Mouse (Mus musculus) intestine, embryonic 15.5 days (tissue): ENCODE measurements around the gene Zc3h7b. TPM values are rescaled to one million over a fixed set of nuclear protein-coding genes. Genes with fewer than 3 reads are reported as not detected.

Source experiments
- ATAC-seq: fragments of 200-750 bp; cut with Nextera tagmentation; 2 replicates; pipeline ENCODE4 v1.8.0; 2017; ENCODE audit warnings: moderate TSS enrichment, moderate library complexity
- H3K27ac ChIP-seq: fragments of 300-500 bp; sonication (generic); 2 replicates; pipeline ENCODE4 v1.5.1; 2015; ENCODE audit warnings: mild to moderate bottlenecking, inconsistent platforms
- H3K27me3 ChIP-seq: fragments of 300-500 bp; sonication (generic); replicated peaks from 2 replicates; pipeline ENCODE4 v1.6.1; 2015; ENCODE audit warnings: inconsistent platforms
- H3K36me3 ChIP-seq: fragments of 300-500 bp; sonication (generic); 2 replicates; pipeline ENCODE4 v1.6.1; 2015; ENCODE audit warnings: inconsistent platforms
- H3K4me1 ChIP-seq: fragments of 300-500 bp; sonication (generic); replicated peaks from 2 replicates; pipeline ENCODE4 v1.6.1; 2015; ENCODE audit warnings: inconsistent platforms
- H3K4me2 ChIP-seq: fragments of 300-500 bp; sonication (generic); replicated peaks from 2 replicates; pipeline ENCODE4 v1.6.1; 2015; ENCODE audit warnings: mild to moderate bottlenecking, inconsistent platforms
- H3K4me3 ChIP-seq: fragments of 300-500 bp; sonication (generic); replicated peaks from 2 replicates; pipeline ENCODE4 v1.5.1; 2015; ENCODE audit warnings: inconsistent platforms
- H3K9ac ChIP-seq: fragments of 300-500 bp; sonication (generic); 2 replicates; pipeline ENCODE4 v1.6.1; 2015; ENCODE audit warnings: inconsistent platforms
- H3K9me3 ChIP-seq: fragments of 300-500 bp; sonication (generic); 2 replicates; pipeline ENCODE4 v1.6.1; 2016; ENCODE audit warnings: inconsistent platforms
- WGBS: fragments of 180-500 bp; shearing (Covaris S2); methylation state at CpG from one replicate; pipeline ENCODE4 v1.1.7; 2015; 5-methylcytosine and 5-hydroxymethylcytosine counted together
- polyA plus RNA-seq: library from polyadenylated mRNA; unstranded; fragments of >200 nt; fragmentation: Nextera tagmentation; extraction: Ambion mirVana; gene quantifications from 2 replicates; pipeline ENCODE4 v1.2.1, GENCODE M21; 2015

Zc3h7b gene
- polyA plus RNA-seq, 1 experiment from 2014 or later = 16.8 TPM

DNA sequence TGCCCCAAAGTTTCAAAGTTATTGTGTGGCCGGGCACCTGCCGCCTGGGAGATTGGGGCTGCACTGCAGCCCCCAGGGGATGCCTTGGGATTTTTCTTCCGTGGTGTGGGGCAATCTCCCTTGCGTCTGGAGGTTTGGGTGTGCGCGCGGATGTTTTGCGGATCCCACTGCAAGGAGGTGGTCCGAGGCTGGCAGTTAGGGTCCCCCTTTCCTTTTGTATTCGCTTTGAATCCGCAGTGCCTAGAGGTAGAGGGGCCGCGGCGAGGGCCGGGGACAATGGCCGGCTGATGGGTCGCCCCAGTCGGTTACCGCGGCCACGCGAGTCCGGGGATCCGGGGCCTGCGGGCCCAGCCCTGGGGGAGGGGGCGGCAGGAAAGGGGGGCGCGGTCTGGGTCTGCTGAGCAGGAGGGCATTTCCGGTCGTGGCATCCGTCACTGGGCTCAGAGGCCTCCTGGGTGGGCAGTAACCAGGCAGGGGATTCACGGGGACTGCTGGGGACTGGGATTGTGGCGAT lies 801 bp downstream of the Zc3h7b start:
- H3K36me3 ChIP-seq = no peaks in the 10 kb centered on the region
- no peaks in the 10 kb centered on the region for H3K9me3 ChIP-seq
- peak overlapping the region; percentile 94 for H3K9ac ChIP-seq
- H3K4me2 ChIP-seq = peak overlapping the region; percentile 89
- no peaks in the 10 kb centered on the region for H3K27me3 ChIP-seq
- 1% methylated on average over 33 of the region's 33 CpGs for WGBS
- peak overlapping the region; percentile 93 for H3K4me3 ChIP-seq
- ATAC-seq = peak; percentile 70
- peaks cover 10% of the 10 kb centered on the region for H3K4me1 ChIP-seq
- H3K27ac ChIP-seq = peak overlapping the region; percentile 92

GRCm38 (mm10) chr15:81749742-81750141 lies 4.9 kb downstream of the Zc3h7b start:
- Histone ChIP-seq H3K27me3 (no peaks in the 10 kb centered on the region), H3K9me3 (no peaks in the 10 kb centered on the region), H3K9ac (no peak overlapping the region), H3K4me3 (no peak overlapping the region), H3K36me3 (0 out of 2 replicates have a peak, but pooled peaks cover 4% of the 10 kb centered on the region), H3K27ac (no peak overlapping the region), H3K4me2 (no peak overlapping the region), H3K4me1 (peaks cover 7% of the 10 kb centered on the region; the same call in 1 of the 2 replicates)
- WGBS = 56% methylated on average over 14 of the region's 14 CpGs
- ATAC-seq = no peak

GRCm38 (mm10) chr15:81753669-81754068 lies 8.8 kb downstream of the Zc3h7b start:
- Histone ChIP-seq H3K36me3 (0 out of 2 replicates have a peak, but pooled peaks cover 4% of the 10 kb centered on the region), H3K9ac (no peak overlapping the region), H3K4me2 (no peak overlapping the region), H3K9me3 (no peaks in the 10 kb centered on the region), H3K4me3 (no peak overlapping the region), H3K4me1 (peaks cover 4% of the 10 kb centered on the region; the same call in 1 of the 2 replicates), H3K27me3 (no peaks in the 10 kb centered on the region), H3K27ac (no peak overlapping the region)
- 93% methylated on average over 9 of the region's 9 CpGs for WGBS
- ATAC-seq = no peak

GRCm38 (mm10) chr15:81758701-81759100 lies 13.8 kb downstream of the Zc3h7b start:
- 0 out of 2 replicates have a peak, but pooled peaks cover 3% of the 10 kb centered on the region for H3K36me3 ChIP-seq
- no peak overlapping the region for H3K27ac ChIP-seq
- ATAC-seq = no peak
- 0 out of 2 replicates have a peak, but pooled peaks cover 2% of the 10 kb centered on the region for H3K4me1 ChIP-seq
- H3K27me3 ChIP-seq = no peaks in the 10 kb centered on the region
- H3K9me3 ChIP-seq = no peaks in the 10 kb centered on the region
- H3K9ac ChIP-seq = no peak overlapping the region
- H3K4me2 ChIP-seq = no peak overlapping the region
- no peak overlapping the region for H3K4me3 ChIP-seq
- WGBS = 90% methylated on average over 5 of the region's 5 CpGs

DNA sequence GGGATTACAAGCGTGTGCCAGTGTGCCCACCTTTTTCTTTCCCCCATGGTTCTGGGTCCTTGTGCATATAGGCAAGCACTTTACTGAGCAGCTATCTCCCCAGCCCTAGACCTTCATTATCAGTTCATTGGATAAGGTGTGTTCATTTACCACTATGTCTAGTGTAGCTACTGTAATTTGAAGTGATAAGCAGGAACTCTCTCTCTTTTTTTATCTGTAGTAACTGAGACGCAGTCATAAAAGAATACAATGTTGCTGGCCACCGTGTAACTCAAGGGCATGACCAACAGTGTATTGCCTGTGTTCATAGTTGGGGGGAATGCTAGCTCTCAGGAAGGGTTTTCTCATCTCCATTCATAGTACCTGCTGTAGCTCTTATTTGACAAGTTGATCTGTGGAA lies 14.7 kb downstream of the Zc3h7b start:
- 0 out of 2 replicates have a peak, but pooled peaks cover 3% of the 10 kb centered on the region for H3K36me3 ChIP-seq
- H3K4me3 ChIP-seq = no peak overlapping the region
- no peaks in the 10 kb centered on the region for H3K27me3 ChIP-seq
- no peak for ATAC-seq
- WGBS = 78% methylated on average over 3 of the region's 3 CpGs
- H3K4me2 ChIP-seq = no peak overlapping the region
- H3K9me3 ChIP-seq = no peaks in the 10 kb centered on the region
- 0 out of 2 replicates have a peak, but pooled peaks cover 2% of the 10 kb centered on the region for H3K4me1 ChIP-seq
- H3K27ac ChIP-seq = no peak overlapping the region
- H3K9ac ChIP-seq = no peak overlapping the region

DNA sequence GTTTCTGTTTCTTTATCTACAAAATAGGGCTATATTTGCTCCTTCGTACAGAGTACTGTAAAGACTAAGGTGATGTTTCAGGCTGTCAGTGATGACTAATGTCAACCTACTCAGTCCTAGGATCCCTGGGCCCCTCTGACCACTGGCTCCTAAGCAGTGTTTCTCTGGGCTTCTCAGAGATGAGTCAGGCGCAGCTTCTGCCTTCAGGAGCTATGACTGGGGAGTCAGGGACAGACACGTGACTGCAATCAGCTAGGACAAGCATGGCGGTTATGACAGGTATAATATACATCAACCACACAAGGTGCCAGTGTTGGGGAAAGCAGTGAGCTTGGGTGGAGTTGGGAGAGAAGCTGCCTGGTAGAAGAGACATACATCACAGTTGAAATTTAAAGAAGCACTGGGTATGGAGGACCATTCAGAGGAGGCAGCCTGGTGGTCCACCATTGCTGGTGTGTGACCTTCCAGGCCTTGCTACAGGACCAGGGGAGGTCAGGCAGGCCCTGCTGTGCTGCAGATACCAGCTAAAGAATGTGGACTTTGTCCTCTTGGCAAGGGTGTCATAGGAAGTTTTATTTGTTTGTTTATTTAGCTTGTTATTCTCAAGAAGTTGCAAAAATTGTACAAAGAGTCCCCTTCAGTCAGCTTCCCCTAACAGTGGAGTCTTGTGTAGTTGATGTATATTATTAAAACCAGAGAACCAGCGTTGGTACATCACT lies 15.7 kb downstream of the Zc3h7b start:
- WGBS = 84% methylated on average over 5 of the region's 5 CpGs
- H3K9me3 ChIP-seq = no peaks in the 10 kb centered on the region
- H3K27ac ChIP-seq = no peak overlapping the region
- H3K36me3 ChIP-seq = 0 out of 2 replicates have a peak, but pooled peaks cover 3% of the 10 kb centered on the region
- no peak for ATAC-seq
- 0 out of 2 replicates have a peak, but pooled peaks cover 4% of the 10 kb centered on the region for H3K4me1 ChIP-seq
- no peak overlapping the region for H3K4me2 ChIP-seq
- H3K4me3 ChIP-seq = no peak overlapping the region
- H3K9ac ChIP-seq = no peak overlapping the region
- no peaks in the 10 kb centered on the region for H3K27me3 ChIP-seq

GRCm38 (mm10) chr15:81761381-81761780 lies 16.5 kb downstream of the Zc3h7b start:
- no peaks in the 10 kb centered on the region for H3K27me3 ChIP-seq
- WGBS = 87% methylated on average over 7 of the region's 7 CpGs
- no peak for ATAC-seq
- H3K9ac ChIP-seq = no peak overlapping the region
- 0 out of 2 replicates have a peak, but pooled peaks cover 5% of the 10 kb centered on the region for H3K4me1 ChIP-seq
- H3K4me3 ChIP-seq = no peak overlapping the region
- no peaks in the 10 kb centered on the region for H3K9me3 ChIP-seq
- H3K4me2 ChIP-seq = no peak overlapping the region
- H3K36me3 ChIP-seq = 0 out of 2 replicates have a peak, but pooled peaks cover 3% of the 10 kb centered on the region
- H3K27ac ChIP-seq = no peak overlapping the region

GRCm38 (mm10) chr15:81761959-81762358 lies 17.1 kb downstream of the Zc3h7b start:
- H3K27ac ChIP-seq = no peak overlapping the region
- H3K27me3 ChIP-seq = no peaks in the 10 kb centered on the region
- H3K4me3 ChIP-seq = no peak overlapping the region
- 0 out of 2 replicates have a peak, but pooled peaks cover 3% of the 10 kb centered on the region for H3K36me3 ChIP-seq
- no peak for ATAC-seq
- no peak overlapping the region for H3K9ac ChIP-seq
- H3K9me3 ChIP-seq = no peaks in the 10 kb centered on the region
- WGBS = 94% methylated on average over 3 of the region's 3 CpGs
- no peak overlapping the region for H3K4me2 ChIP-seq
- 0 out of 2 replicates have a peak, but pooled peaks cover 5% of the 10 kb centered on the region for H3K4me1 ChIP-seq

DNA sequence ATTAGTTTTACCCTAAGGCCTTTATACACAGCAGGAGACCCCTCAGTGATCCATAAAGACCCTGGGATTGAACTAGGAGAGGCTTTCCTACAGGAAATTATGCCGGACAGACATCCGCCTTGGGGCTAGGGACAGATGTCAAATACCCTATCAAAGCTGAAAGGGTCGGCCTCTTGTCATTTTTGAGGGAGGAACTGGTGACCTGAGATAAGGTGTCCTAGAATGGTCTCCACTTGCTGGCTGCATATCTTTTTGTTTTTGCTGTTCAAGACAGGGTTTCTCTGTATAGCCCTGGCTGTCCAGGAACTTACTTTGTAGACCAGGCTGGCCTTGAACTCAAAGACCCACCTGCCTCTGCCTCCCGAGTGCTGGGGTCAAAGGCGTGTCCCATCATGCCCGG lies 19.7 kb downstream of the Zc3h7b start:
- 0 out of 2 replicates have a peak, but pooled peaks cover 5% of the 10 kb centered on the region for H3K4me1 ChIP-seq
- no peak overlapping the region for H3K9ac ChIP-seq
- H3K9me3 ChIP-seq = no peaks in the 10 kb centered on the region
- no peak overlapping the region for H3K4me2 ChIP-seq
- no peak for ATAC-seq
- H3K4me3 ChIP-seq = no peak overlapping the region
- 0 out of 2 replicates have a peak, but pooled peaks cover 7% of the 10 kb centered on the region for H3K36me3 ChIP-seq
- no peak overlapping the region for H3K27ac ChIP-seq
- 93% methylated on average over 6 of the region's 6 CpGs for WGBS
- H3K27me3 ChIP-seq = no peaks in the 10 kb centered on the region

- Histone ChIP-seq H3K4me3 (no peak overlapping the region), H3K9me3 (no peaks in the 10 kb centered on the region), H3K27me3 (no peaks in the 10 kb centered on the region), H3K27ac (no peak overlapping the region), H3K4me2 (no peak overlapping the region), H3K4me1 (0 out of 2 replicates have a peak, but pooled peaks cover 3% of the 10 kb centered on the region), H3K9ac (no peak overlapping the region), H3K36me3 (peaks cover 12% of the 10 kb centered on the region; the same call in 1 of the 2 replicates)
- ATAC-seq = no peak
- 61% methylated on average over 9 of the region's 9 CpGs for WGBS
Observed at GRCm38 (mm10) chr15:81765651-81766050, 20.8 kb downstream of the Zc3h7b start.

GRCm38 (mm10) chr15:81766439-81766838 lies 21.6 kb downstream of the Zc3h7b start:
- Histone ChIP-seq H3K27ac (no peak overlapping the region), H3K36me3 (peaks cover 13% of the 10 kb centered on the region), H3K9me3 (no peaks in the 10 kb centered on the region), H3K27me3 (no peaks in the 10 kb centered on the region), H3K4me2 (no peak overlapping the region), H3K4me1 (0 out of 2 replicates have a peak, but pooled peaks cover 2% of the 10 kb centered on the region), H3K4me3 (no peak overlapping the region), H3K9ac (no peak overlapping the region)
- 89% methylated on average over 5 of the region's 5 CpGs for whole genome bisulfite sequencing
- no peak for ATAC-seq

GRCm38 (mm10) chr15:81769037-81769436 lies 24.2 kb downstream of the Zc3h7b start:
- H3K9ac ChIP-seq = no peak overlapping the region
- WGBS = 65% methylated on average over 13 of the region's 13 CpGs
- peaks cover 17% of the 10 kb centered on the region for H3K36me3 ChIP-seq
- H3K4me2 ChIP-seq = no peak overlapping the region
- H3K4me1 ChIP-seq = 0 out of 2 replicates have a peak, but pooled peaks cover 2% of the 10 kb centered on the region
- H3K9me3 ChIP-seq = no peaks in the 10 kb centered on the region
- no peak overlapping the region for H3K4me3 ChIP-seq
- ATAC-seq = peak; percentile 52
- no peaks in the 10 kb centered on the region for H3K27me3 ChIP-seq
- no peak overlapping the region for H3K27ac ChIP-seq
